Mouse (Mus musculus) right cerebral cortex, postnatal 10 days (tissue): ENCODE measurements at regions not wholly inside any gene's neighbourhood (a gene's known extent, or its start where the extent isn't known, plus 50 kb on each side); places are given as distances from the start of the nearest gene placed in this dataset.
"Not testable (repeated sequence)": the region's sequence is repeated elsewhere in the genome, so short reads cannot be mapped to it uniquely, and the experiment has no call there.

ENCODE experiments used
- DNase-seq, 2 experiments: peaks; one replicate each; pipeline ENCODE4 v3.0.0; 2021; ENCODE audit warnings: low spot score in 2 of 2

DNA sequence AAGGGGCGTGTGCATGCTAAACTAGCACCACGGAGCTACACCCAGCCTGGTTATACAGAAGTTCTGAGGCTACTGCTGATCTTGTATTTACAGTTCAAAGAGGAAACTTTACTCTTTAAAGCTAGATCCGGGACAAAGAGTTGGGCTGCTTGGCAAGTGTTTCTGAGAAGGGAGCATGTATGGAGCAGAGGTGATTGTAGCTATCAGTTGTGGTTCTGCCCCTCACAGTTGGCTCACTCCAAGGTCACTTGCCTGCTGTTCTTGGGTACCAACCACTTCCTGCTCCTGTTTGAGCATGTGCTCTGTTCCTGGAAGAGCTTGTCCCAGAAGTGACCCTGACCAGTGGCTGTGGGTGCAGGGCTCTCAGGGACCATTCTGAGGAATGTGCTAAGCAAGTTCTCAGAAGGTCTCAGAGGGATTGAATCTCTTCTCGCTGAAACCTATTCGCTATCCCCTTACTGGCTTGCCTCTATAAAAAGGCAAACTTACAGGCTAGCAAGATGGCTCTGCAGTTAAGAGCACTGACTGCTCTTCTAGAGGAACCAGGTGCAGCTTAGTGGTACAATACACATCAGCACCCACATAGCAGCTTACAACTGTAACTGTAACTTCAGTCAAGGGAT is 94.9 kb upstream of the Max start:
- no peak for DNase-seq

DNA sequence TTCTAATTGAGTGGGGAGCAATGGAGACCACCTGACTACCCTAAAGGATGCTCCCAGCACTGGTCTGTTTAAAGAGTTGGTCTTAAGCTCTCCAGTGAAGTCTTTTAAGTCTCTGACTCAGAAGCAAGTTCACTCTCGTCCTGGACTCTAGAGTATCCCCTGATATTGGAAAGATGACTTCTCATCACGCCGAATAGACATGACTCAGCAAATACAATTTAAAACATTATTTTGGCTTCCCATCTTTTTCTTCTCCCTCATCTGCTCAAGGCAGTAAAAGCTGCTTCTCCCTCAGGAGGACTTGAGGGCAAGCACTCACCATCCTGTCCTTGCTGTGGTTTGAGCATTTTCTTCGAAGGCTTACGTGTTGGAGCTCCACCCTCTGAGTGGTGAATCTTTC is 92.7 kb upstream of the Max start:
- no peak for DNase-seq

GRCm38 (mm10) chr12:77054211-77054610 is 92.2 kb upstream of the Max start:
- no peak for DNase-seq

- DNase-seq = peak; percentile 60 to 69
These were observed 90.9 kb upstream of the Max start for GRCm38 (mm10) chr12:77052853-77053252.

DNA sequence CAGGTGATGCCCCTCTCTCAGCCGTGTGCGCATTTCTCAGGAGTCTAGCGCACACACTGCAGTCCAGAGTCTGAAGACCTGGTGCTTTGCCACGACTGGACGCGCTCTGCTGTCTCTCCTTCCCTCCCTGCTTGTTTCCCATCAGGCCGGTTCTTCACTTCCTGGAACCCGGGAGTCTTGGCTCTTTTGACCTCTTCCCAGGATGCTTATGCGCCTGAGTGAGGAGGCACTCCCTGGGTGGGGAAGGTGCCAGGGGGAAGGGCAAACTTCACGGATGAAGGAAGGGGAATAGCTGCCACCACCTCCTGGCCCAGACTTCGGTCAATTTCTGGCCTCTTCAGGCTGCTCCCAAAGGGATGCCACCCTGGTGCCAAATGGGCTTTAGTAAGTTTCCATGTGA is 86.4 kb upstream of the Max start:
- no peak for DNase-seq

- no peak for DNase-seq
These were observed 85.3 kb upstream of the Max start for GRCm38 (mm10) chr12:77047273-77047672.

DNA sequence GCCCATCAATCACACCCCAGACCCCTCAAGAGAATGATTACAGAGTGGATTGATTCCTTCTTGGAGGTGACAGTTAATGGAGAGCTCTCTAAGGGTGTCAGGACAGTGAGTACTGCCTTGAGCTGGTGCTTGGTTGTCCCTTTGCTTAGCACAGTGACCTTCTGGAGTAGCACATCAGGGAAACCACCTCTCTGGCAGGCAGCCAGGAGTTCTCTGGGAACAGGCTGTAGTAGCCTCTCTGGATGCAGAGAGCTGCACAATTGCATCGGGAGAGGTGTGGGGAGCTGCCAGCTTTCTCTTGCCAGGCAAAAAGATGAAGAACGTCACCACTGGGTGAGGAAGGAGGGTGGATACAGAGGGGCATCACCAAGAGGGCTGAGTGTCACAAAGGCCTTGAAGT is 84.0 kb upstream of the Max start:
- DNase-seq = peak in 1 of 2 experiments; percentile 44

DNA sequence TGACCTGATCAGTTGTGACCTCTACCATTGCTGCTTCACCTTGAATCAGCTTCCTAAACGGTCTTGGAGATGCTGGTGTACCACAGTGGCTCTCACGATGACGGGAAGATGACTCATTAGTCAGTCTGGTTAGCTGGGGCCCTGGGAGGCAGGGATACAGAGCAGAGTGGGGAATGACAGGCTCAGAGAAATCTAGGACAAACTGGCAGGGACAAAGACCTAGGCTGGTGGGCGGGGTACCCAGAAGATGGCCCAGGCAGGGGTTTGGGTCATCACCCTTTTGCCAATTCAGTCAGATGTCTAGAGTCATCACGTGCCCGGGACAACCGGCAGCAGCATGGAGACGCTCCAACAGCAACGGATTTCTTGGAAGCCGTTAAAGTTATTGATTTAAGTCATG is 83.4 kb upstream of the Max start:
- DNase-seq = no peak

- no peak for DNase-seq
These were observed 80.4 kb upstream of the Max start for GRCm38 (mm10) chr12:77042356-77042755.

- no peak for DNase-seq
These were observed 79.1 kb upstream of the Max start for GRCm38 (mm10) chr12:77041141-77041540.

GRCm38 (mm10) chr12:77039953-77040305 is 77.9 kb upstream of the Max start:
- no peak for DNase-seq

DNA sequence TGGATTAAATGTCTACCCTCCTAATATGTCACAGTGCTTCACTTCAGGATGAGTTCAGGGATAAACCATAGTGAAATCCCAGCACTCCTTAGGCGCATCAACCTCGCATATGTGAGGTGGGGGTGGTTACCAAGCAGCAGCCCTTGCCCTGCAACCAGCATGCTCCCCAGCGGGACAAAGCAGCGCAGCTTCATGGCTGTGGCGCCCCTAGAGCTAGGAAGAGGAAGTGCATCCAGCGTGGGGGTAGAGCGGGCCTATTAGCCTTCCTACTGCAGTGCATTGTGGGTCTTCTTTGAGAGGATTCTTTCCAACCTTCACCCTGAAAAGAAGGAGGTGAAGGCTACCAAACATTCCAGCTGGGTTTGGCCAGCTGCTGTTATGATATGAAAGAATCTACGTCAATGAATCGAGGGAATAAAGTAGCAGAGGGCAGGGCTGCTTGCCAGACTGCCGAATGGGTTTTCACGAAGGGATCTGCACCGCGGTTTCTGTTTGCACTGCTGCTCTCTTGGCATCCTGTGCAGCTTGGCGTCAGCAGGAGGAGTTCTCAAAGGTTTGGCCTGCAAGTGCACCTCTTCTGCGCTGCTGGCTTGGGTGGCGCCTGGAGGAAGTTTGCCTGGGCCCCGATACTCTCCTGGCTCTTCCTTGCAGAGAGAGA is 77.4 kb upstream of the Max start:
- peak; percentile 44 to 47 for DNase-seq

DNA sequence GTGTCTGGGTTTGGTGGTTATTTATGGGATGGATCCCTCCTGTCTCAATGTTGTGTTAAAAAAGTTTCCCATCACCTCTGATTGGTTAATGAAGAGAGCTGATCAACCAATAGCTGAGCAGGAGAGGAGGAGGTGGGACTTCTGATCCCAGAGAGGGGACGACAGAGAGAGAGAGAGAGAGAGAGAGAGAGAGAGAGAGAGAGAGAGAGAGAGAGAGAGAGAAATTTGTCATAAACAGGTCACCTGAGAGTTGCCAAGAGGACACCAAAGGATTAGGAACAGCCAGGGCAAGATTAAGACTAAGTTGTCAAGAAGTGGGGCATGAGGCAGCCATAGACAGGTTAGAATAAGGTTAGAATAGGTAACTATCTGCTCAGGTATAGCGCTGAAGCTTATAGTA is 73.7 kb upstream of the Max start:
- no peak for DNase-seq

DNA sequence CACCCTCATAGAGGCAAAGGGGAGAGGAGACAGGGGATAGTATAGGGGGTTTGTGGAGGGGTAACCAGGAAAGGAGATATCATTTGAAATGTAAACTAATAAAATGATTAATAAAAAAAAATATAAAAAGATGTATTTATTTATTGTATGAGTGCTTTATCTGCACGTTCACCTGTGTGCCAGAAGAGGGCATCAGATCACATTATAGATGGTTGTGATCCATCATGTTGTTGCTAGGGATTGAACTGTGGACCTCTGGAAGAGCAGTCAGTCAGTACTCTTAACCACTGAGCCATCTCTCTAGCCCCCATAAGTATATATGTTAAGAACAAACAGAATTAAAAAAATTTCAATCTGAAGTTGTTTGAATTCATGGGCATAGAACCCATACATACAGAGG is 69.4 kb upstream of the Max start:
- DNase-seq = no peak

DNA sequence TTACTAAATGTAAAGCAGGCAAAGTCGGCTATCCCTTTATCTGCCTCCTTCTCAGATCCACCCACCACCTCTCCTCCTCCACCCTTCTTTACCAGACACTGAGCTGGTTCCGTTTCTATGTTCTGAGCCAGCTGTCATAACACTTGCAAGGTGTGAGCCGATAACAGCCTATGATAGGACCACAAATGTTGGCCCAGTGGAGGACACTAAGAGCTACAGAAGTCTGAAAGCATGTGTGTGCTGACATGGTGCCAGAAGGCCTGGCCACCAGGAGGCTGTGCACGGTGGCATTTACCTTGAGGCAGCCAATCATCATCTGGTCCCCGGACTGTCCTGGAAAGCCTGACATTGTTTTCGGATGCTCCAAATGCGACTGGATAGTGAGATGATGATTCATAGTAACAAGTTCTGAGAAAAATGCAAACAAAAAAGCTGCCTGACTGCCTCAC is 63.5 kb upstream of the Max start:
- DNase-seq = no peak

DNA sequence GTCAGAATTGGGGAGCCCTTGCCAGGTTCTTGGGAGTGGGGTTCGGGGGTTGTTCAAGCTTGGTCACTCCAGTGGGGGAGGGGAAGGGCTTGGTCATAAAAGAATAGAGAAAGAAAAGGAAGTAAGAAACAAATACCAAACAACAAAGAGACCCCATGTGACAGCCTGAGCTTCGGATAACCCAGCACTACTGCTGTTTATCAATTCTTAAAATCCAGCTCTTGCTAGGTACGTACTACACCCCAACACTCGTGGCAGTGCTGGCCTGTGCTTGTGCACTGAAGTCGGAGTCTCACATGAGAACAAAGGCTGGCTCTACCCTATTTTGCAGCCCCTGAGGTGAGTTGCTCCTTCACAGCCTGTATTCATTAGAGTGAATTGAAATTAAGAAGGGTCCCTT is 60.5 kb upstream of the Max start:
- DNase-seq = no peak

GRCm38 (mm10) chr12:77021881-77022280 is 59.9 kb upstream of the Max start:
- no peak for DNase-seq

DNA sequence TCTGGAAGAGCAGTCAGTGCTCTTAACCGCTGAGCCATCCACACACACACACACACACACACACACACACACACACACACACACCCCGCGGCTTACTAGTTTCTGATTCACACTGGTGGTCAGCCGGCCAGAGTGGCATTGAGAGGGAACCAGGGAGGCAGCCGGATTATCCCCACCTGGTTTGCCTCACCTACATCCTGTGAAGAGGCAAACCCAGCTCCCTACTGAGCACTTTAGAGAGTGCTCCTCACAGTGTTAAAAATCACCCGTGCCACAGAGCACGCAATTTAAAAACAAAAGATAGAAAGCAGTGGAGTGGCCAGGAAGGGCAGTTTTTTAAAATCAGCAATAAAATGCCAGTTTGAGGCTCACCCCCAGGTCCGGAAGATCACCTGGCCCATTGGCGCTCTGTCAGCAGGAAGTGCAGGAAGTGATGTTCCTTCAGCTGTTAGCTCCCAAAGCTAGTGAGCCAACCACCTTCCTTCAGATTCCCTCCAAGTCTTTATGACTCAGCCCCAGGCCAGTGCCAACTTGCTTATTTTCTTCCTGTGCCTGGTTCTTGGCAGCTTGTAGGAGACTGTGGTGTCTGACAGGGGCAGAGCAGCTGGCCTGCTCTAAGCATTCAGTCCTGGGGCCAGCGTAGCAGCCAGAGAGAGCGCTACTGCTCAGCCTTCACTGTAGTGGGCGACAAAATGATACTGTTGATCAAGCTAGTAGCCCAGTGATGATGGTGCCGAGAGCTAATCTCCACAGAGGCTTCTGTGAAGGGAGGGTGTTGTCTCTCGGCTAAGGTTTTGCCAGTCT is 57.9 kb upstream of the Max start:
- peak; percentile 73 to 80 for DNase-seq

GRCm38 (mm10) chr12:77019148-77019547 is 57.1 kb upstream of the Max start:
- not testable (repeated sequence) for DNase-seq

DNA sequence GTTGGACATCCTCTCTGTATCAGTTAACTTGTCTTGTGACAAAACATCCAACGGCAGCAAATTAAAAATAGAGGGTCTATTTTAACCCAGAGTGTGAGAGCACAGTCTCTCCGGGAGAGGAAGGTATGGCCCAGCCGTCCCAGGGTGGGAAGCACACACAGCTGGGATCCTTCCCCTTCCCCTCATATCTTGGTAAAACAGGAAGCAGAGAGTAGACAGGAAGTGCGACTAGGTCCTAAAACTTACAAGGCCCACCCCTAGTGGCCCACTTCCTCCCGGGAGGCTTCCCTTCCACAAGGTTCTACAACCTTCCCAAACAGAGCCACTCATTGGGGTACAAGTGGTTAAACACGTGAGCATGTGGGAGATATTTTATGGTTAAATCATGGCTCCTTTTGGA is 56.4 kb upstream of the Max start:
- DNase-seq = no peak

GRCm38 (mm10) chr12:77014908-77015307 is 52.9 kb upstream of the Max start:
- DNase-seq = no peak
